Mouse (Mus musculus) right cerebral cortex, postnatal 14 days (tissue): ENCODE results near the gene Lrcol1.

Experiments used
- DNase-seq: peaks from one replicate; pipeline ENCODE4 v3.0.0; 2022

The Lrcol1 gene

DNA sequence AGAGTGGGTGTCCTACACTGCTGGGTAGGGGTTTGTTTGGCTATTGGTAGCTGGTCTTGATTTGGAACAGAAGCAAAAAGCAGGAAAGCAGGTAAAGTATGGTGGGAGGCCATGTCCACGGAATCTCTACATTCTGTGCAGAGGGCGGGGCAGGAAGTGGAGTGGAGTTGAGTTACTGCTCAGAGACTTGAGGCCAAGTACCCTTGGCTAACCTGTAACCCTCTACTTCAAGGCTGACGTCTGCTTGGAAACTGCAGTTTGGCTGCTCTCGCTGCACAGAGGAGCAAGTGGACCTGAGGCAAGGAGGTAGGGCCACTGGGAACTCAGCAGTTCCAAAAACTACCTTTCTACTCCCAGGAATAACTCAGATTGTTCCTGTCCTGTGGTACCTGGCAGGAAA is at the start of gene Lrcol1:
Gene Lrcol1, plus strand, starts transcription at position 207 of the 400 bp plus-strand sequence.
- no peak for DNase-seq

GRCm38 (mm10) chr5:110296637-110297036 is 47.9 kb upstream of the Lrcol1 start:
- no peak for DNase-seq

DNA sequence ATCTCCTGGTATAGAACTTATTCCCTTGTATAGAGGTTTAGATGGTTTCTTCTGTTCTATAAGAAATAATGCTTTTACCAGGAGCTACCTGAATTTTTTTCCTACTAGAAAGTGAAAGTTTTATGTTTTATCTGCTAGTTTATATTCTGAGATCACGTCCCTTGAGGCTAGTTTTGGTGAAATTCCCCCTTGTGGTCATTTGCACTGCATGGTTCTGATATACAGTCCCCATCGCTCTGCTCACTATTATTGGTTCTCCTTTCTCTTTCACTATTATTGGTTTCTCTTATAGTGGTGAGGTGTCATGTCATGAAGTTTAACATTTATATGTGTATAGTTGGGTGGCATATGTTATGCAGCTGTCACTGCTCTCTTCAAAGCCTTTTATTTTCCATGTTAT is 43.9 kb upstream of the Lrcol1 start:
- no peak for DNase-seq

DNA sequence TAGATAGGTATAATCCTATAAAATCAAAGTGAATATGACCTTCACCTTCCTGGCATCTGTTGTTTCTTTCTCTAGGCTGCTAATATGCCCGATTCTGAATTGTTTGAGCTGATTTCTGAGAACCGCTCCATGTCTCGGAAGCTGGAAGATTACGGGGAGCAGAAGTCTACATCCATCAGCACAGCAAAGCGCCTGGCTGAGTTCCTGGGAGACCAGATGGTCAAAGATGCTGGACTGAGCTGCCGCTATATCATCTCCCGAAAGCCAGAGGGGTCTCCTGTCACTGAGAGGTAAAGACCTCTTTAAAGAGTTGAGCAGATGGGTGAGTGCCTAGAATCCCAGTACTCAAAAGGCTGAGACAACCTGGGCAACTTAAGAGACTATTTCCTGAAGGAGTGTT is 35.7 kb upstream of the Lrcol1 start:
- no peak for DNase-seq

GRCm38 (mm10) chr5:110313127-110313526 is 31.4 kb upstream of the Lrcol1 start:
- no peak for DNase-seq

- DNase-seq = no peak
These were observed 14.0 kb upstream of the Lrcol1 start for GRCm38 (mm10) chr5:110330508-110330907.

DNA sequence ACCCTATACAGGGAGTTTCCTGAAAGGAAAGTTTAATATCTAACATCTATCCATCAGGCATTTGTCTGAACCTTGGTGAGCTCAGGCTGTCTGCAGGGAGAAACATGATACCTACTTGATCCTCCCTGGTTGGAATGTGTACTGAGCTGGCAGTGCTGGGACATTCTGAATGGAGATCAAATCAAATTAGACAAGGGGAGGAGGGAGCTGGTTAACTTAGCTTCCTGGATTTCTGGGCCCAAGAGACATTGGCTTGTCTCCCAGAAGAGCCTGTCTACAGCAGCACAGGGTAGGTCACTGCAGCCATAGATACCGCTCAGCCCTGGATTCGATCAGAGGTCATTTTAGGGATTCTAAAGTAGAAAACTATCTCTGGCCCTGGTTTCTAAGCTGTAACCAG is 5.7 kb upstream of the Lrcol1 start:
- no peak for DNase-seq

DNA sequence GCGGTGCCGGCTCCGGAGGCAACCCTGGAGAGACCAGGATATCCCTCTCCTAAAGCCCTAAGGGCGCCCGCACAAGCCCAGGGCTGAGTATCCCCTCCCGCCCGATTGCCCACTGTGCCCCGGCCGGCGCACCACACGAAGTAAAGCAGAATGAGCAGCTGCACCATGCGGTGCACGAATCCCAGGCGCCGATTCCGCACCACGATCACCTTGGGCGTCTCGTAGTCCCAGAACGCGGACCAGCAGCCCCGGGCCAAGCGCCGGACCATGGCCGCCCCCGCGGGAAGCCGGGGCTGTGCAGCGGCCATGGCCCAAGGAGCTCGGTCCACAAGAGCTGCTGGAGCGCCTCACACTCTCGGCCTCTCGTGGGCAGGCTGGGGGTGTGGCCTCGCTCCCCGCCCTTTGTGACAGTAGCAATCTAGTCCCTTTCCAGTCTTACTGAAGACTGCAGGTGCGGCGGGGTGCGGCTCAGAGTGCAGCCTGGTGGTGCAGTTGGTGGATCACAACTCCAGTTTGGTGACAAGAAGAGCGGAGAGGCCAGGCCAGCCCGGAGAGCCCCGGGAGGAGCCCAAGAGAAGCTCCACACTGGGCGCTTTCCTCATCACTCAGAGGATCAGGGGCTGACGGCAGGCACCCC is 1.8 kb upstream of the Lrcol1 start, which contains the start of gene P2rx2:
Gene P2rx2, minus strand, starts transcription at position 565 of the 637 bp plus-strand sequence.
- DNase-seq = no peak

DNA sequence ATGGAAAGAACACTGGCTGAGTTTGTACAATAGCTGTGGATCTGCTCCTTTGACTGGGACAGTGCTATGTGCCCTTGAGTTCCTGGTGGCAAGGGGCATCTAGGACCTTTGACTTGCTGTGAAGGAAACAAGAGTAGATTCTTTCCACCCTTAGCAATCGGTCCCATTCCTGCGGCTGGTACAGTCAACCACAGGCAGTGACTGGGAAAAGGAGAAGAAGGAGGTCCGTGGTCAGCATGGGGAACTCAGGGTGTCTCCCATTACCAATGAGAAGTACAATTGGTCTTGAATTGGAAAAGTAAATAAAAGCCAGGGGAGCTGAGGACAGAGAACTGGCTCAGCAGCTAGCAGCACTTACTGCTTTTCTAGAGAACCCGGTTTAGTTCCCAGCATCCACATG is 1.0 kb downstream of the Lrcol1 start:
- DNase-seq = no peak

DNA sequence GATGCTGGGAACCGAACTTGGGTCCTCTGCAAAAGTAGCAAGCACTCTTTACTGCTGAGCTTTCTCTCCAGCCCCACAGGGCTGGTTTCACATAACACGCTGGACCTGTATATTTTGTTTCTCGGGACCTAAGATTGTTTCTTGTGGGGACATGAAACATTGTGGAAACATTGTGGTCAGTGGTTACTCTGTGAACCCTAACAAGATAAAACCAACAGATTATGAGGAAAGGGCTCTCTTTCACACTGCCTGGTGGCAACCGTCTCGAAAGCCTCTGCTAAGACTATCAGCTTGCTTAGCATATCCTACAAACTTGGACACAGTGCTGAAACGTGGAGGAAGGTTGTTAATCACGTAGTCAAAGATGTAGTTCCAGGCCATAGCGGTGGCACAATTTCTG is 2.5 kb downstream of the Lrcol1 start:
- no peak for DNase-seq

GRCm38 (mm10) chr5:110354716-110355115 is 10.2 kb downstream of the Lrcol1 start:
- DNase-seq = no peak

GRCm38 (mm10) chr5:110357531-110358179 is 13.1 kb downstream of the Lrcol1 start:
- DNase-seq = peak; percentile 87

DNA sequence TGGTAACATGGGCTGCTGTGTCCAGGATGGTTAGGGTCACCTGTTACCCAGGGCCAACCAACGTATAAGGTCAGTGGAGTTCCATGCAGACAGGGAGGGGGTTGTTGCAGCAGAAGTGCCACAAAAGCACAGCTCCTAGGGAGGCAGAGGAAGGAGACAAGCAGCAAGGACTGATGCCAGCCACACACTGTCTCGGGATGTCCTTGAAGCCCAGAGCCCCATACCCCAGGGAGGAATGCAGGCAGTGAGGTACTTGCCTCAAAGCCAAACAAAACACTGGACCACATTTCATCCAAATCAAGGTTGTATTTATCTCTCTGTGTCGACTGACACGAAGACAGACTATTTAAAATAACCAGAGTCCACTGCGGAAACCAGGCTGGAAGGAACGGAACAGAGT is 16.9 kb downstream of the Lrcol1 start:
- no peak for DNase-seq

DNA sequence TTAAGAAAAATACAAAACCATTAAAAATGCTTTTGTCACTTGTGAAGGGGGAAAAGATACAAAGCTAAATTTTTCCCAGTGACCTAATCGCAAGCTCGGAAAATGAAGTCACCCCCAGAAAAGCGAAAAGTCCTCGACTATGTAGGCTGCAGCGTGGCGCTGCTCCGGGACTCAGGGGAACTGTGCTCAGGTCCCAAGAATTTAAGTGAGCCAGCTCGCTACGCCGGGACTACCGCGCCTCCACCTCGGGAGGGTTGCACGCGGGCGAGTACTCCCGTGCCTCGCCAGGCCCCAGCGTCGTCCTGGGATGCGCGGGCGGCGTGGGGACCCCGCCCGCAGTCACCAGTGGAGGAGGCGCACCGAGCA is 18.3 kb downstream of the Lrcol1 start:
- DNase-seq = no peak

- peak; percentile 81 for DNase-seq
These were observed 18.8 kb downstream of the Lrcol1 start for GRCm38 (mm10) chr5:110363179-110363821.

DNA sequence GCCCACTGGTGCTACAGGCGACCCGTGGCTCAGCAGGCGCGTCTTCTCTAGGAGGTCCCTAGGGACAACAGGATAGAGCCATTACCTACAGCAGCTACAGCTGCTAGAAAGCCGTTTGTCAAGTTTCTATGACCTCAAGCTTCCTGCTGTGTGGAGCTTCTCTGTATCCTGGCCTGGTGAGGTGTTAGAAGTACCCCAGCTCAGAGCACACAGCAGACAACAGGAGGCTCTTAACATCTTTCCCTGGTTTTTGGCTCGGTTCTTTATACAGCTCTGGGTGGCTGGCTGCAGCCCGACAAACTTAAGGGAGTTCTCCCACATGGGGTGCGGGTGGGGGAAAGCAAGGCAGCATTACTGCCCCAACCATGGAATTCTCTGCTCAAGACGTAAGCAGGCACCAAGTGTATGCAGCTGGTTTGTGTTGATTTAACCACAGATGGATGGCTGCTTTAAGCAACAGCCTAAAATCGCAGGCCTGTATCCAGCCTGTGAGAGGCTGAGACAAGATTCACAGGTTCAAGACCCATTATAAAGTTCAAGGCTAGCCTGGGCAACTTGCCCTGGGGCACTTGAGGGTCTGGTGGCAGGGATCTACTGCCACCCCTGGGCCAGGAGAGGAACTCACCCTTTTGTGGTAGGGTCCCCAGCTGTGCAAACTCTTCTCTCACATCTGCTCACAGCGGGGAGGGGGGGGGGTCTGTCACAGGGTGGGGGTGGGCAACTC is 19.5 kb downstream of the Lrcol1 start:
- no peak for DNase-seq

DNA sequence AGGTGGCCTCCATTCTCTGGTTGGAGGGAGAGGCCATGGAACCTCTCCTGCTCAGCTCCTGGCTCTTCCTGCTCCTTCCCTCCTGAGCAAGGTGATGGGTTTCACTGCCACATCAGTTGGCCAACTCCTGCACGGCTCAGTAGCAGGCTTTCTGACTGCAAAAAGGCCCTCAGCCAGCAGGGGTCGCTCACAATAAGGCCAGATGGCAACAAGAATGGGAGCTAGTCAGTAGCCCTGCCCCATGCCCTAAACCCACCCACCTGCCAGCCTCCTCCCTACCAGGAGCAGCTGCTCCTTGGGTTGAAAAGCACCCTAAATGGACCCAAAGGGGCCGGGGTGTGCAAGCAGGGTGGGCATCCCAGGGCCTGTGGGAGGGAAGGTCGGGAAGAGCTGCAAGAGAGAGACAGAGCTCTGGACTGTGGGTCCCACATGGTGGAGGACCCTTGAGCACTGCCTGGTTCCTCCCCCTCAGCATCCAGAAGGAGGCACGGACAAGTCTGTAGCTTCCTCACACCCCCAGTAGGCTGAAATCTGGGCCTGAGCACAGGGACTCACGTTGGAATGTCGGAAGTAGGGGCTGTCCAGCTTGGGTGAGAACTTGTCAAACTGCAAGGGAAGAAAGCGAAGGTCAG is 32.4 kb downstream of the Lrcol1 start:
- DNase-seq = peak; percentile 80

- DNase-seq = no peak
These were observed 33.7 kb downstream of the Lrcol1 start for GRCm38 (mm10) chr5:110378181-110378583.

DNA sequence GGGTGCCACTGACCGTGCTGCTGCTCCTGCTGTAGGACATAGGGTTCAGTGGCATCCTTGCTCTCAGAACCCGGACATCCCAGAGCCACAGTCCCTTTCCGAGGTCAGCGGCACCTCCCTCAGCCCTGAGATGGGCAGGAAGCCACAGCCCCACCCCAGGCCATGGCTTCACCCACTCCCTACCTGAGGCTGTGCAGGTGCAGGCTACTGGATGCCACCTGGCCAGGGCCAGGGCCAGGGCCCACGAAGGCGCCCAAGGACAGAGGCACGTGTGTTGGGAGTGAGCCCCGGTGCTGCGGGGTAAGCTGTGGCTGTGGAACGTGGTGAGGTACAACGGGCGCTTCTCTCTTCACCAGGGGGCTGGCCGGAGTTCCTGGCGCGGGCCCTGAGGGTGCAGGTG is 34.6 kb downstream of the Lrcol1 start:
- no peak for DNase-seq

DNA sequence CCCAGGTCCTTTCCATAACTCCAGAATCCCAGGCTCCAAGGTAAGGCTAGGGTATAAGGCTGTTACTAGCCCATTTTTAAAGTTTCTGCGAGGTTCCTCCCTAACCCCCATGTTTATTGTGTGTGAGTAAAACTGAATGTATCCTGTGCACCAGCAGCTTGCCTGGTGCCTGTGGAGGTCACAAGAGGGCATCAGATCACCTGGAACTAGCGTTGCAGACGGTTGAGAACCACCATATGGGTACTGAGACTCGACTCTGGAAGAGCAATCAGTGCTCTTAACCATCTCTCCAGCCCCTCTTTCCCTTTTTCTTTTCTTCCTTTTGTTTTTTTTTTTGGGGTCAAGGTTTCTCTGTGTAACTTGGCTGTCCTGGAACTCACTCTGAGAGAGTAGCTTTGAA is 35.3 kb downstream of the Lrcol1 start:
- no peak for DNase-seq

GRCm38 (mm10) chr5:110384491-110384890 is 40.0 kb downstream of the Lrcol1 start:
- DNase-seq = no peak

DNA sequence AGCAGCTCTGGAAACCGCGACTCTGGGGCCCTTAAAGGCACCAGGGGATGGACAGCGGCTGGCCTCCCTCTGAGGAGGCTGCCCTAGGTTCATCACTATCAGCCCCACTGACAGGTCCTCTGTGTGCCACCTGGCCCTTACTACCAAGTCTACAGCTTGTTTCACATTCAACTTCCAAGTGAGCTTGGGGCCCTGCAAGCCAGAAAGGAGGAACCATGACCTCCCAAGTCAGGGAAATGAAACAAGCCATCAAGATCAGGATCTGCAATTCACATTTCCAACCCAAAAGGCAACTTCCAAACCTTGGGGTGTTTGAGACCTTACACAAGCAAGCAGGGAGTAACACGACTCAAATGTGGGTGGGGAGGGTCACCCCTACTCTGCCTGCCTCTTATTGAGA is 40.7 kb downstream of the Lrcol1 start:
- DNase-seq = no peak
